In genomic region chr17:12300896-12301706, GRCm38 (mm10) we compare ENCODE assay signal across 9 mouse cellular contexts. TPM values are rescaled to one million over a fixed set of nuclear protein-coding genes. Genes with fewer than 3 reads are reported as not detected.
DNase-seq lines count a peak whose midpoint lies in the region; ATAC-seq and TF ChIP-seq lines count a peak whose summit lies in the region.
"Had no signal": no experiment of that assay in that cellular context is flagged by ENCODE, and none has a peak within 500 bp of the region (broad histone marks: within the 10 kb centered on the region; RNA-seq: fewer than 3 reads in every experiment).

No protein-coding gene starts in this region.

- in situ Hi-C loops in ES-E14 (cut with MboI; ENCODE audit: low sequenced_read_pairs in 2 of 2, unreplicated experiment in 2 of 2), result no loop called here

- peaks cover 0 to 2% of the 10 kb centered on the region in 2 experiments; a peak in 1 of 4 replicates for H3K4me1 ChIP-seq in ES-E14 (ENCODE audit: control insufficient read depth in 2 of 2, insufficient read depth in 2 of 2, low read length in 2 of 2, poor library complexity in 1 of 2)
- H3K4me1 ChIP-seq in intestine, embryonic 15.5 days (replicated peaks), result peaks cover 39% of the 10 kb centered on the region
- H3K4me1 ChIP-seq in lung, adult 2 months (ENCODE audit: control insufficient read depth, insufficient read depth, low read length), result peaks cover 8% of the 10 kb centered on the region

- TF ChIP-seq CTCF in lung, adult 2 months (IDR thresholded peaks at IDR 0.05; ENCODE audit: insufficient read depth, low read length), result peak; percentile 86

- TF ChIP-seq POLR2A in lung, adult 2 months (IDR thresholded peaks at IDR 0.05; ENCODE audit: borderline replicate concordance, extremely low read depth, low read depth, low read length), result no peak

- ATAC-seq in cerebellum, adult (ENCODE audit: insufficient number of reproducible peaks, low FRiP score, low TSS enrichment), result peak; percentile 47; the same call in 1 of the 2 replicates
- peak; percentile 44; the same call in 1 of the 2 replicates for ATAC-seq in erythroblast, adult 5-6 weeks (replicated peaks; ENCODE audit: low FRiP score, poor library complexity, severe bottlenecking)
- peak; percentile 66 for ATAC-seq in intestine, embryonic 15.5 days

- no peak overlapping the region for H3K27ac ChIP-seq in ES-E14 (ENCODE audit: insufficient read depth, low read depth, low read length, poor library complexity, severe bottlenecking)
- no peak overlapping the region for H3K27ac ChIP-seq in intestine, embryonic 15.5 days
- H3K27ac ChIP-seq: macrophage had no signal

- H3K9me3 ChIP-seq in ES-E14 (ENCODE audit: control insufficient read depth, insufficient read depth, low read depth, low read length), result no peaks in the 10 kb centered on the region
- H3K9me3 ChIP-seq in intestine, embryonic 15.5 days, result no peaks in the 10 kb centered on the region

- no peaks in the 10 kb centered on the region for H3K27me3 ChIP-seq in intestine, embryonic 15.5 days (replicated peaks)

- no peak overlapping the region for H3K9ac ChIP-seq in ES-E14 (ENCODE audit: insufficient read depth, low read depth, low read length, poor library complexity, severe bottlenecking)
- H3K9ac ChIP-seq in intestine, embryonic 15.5 days, result no peak overlapping the region

- 46% methylated on average over 3 of the region's 3 CpGs for WGBS in intestine, embryonic 15.5 days
- WGBS in lung, adult 2 months, result 48% methylated on average over 3 of the region's 3 CpGs

- no peak overlapping the region for H3K4me3 ChIP-seq in ES-E14 (ENCODE audit: insufficient read depth in 1 of 2, low read depth in 1 of 2, low read length in 2 of 2, poor library complexity in 1 of 2, severe bottlenecking in 1 of 2)
- no peak overlapping the region for H3K4me3 ChIP-seq in intestine, embryonic 15.5 days (replicated peaks)
- H3K4me3 ChIP-seq in lung, adult 2 months (replicated peaks; ENCODE audit: extremely low read depth, low read depth, low read length), result no peak overlapping the region

- no peaks in the 10 kb centered on the region for H3K36me3 ChIP-seq in ES-E14 (ENCODE audit: control insufficient read depth, insufficient read depth, low read length, poor library complexity, severe bottlenecking)
- H3K36me3 ChIP-seq in intestine, embryonic 15.5 days, result no peaks in the 10 kb centered on the region

- no peak overlapping the region for H3K4me2 ChIP-seq in intestine, embryonic 15.5 days (replicated peaks)

- no peak for DNase-seq in cerebellum, adult 11 months
- no peak for DNase-seq in ES-E14 (ENCODE audit: low read depth, low spot score)
- peak; percentile 34 for DNase-seq in lung, adult 2 months
- peak; percentile 24 for DNase-seq in skeletal muscle tissue, adult 2 months (ENCODE audit: low read depth, low spot score)
- DNase-seq in frontal cortex, postnatal 14 days (ENCODE audit: low spot score in 2 of 2), result no peak

TF ChIP-seq in ES-E14, 5 proteins besides CTCF, POLR2A, EP300 and RAD21:
- TF ChIP-seq MAFK (IDR thresholded peaks at IDR 0.05; ENCODE audit: insufficient read depth, low read depth, low read length) (no peak), ZC3H11A (IDR thresholded peaks at IDR 0.05; ENCODE audit: borderline replicate concordance, low read depth, low read length) (peak; percentile 16; the same call in 1 of the 2 replicates)

RNA-seq across cellular contexts. Expression of gene Map3k4, which starts 17.5 kb away (rescaled TPM):
- total RNA-seq in ES-E14 (2012; rRNA removed), result 31.7 and 34.7 TPM in 2 replicates
- total RNA-seq in erythroblast, adult 5-6 weeks (2015; ENCODE audit: low replicate concordance), result 0.77 and 1.3 TPM in 2 replicates
- 6.3 and 7.2 TPM in 2 replicates for total RNA-seq in erythroblast, adult 5-6 weeks (2017; ENCODE audit: low replicate concordance)
- polyA plus RNA-seq in intestine, embryonic 15.5 days (2015; fragmentation: Nextera tagmentation; extraction: Ambion mirVana), result 33.0 and 43.9 TPM in 2 replicates
- 32.9 and 42.8 TPM in 2 replicates for polyA plus RNA-seq in lung, adult 2 months (2012; rRNA removed)

Comparison
In these comparisons a context has a peak if more than half of its experiments do, and no peak if none do; other contexts are left out.
1. DNase-seq: peak in lung, adult 2 months (single experiment) and skeletal muscle tissue, adult 2 months (single experiment); none in cerebellum, adult 11 months (single experiment), ES-E14 (single experiment) and frontal cortex, postnatal 14 days (0 of 2).
2. Peak in every context shown above with its lines, with median percentiles within 50 percentile points of each other: ATAC-seq.